ENCODE assay signal across 12 mouse cellular contexts in the genomic region with DNA sequence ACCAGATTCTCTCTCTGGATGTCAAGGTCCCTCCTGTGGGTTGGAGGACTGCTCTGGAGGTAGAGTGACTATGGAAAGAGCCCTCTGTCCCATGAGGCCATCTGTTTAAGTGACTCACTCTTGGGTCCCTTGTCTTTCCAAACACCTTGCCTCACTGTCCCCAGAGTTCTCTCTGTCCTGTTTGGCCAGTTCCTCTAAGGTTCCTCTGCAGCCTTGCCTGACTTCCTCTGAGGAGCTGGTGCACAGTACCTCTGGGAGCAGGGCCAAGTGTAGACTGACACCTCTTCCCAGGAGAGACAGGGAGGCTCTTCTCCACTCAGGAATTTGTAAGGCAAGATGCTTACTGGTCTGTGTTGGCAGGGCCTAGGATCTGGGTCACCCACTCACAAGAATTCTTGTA. TPM values are rescaled to one million over a fixed set of nuclear protein-coding genes. Genes with fewer than 3 reads are reported as not detected.
DNase-seq lines count a peak whose midpoint lies in the region; ATAC-seq lines count a peak whose summit lies in the region.
"Had no signal": no experiment of that assay in that cellular context is flagged by ENCODE, and none has a peak within 500 bp of the region (broad histone marks: within the 10 kb centered on the region; RNA-seq: fewer than 3 reads in every experiment).

No protein-coding gene starts in this region.

- DNase-seq in frontal cortex, postnatal 14 days (ENCODE audit: low spot score in 2 of 2) = no peak
- DNase-seq in 416B (ENCODE audit: low read depth) = peak; percentile 11
- DNase-seq in kidney, postnatal 14 days = no peak
- no peak for DNase-seq in kidney, postnatal 10 days
- DNase-seq in urinary bladder, postnatal 25 days (ENCODE audit: low spot score) = no peak
- DNase-seq: adrenal gland, postnatal 14 days; cerebellum, postnatal 14 days; gastrocnemius, postnatal 14 days had no signal

- ATAC-seq in frontal cortex, adult (ENCODE audit: low TSS enrichment) = peak; percentile 41; the same call in 1 of the 2 replicates
- ATAC-seq in granulocyte monocyte progenitor cell, adult 5-6 weeks (replicated peaks; ENCODE audit: poor library complexity, severe bottlenecking) = peak; percentile 40
- ATAC-seq: forebrain, embryonic 15.5 days; inflammation-experienced regulatory T-cells, adult 6 months had no signal

RNA-seq across cellular contexts. Expression of gene Tgfa, which starts 30.6 kb away (rescaled TPM):
- not detected in 2 replicates for total RNA-seq in granulocyte monocyte progenitor cell, adult 5-6 weeks (2014; fragmentation: Nextera tagmentation)
- not detected in 2 replicates for total RNA-seq in granulocyte monocyte progenitor cell, adult 5-6 weeks (2017)
